Mouse (Mus musculus) cerebellum, adult 8-10 months (tissue): ENCODE measurements around the gene Ndufb7.
"Not testable (repeated sequence)": the region's sequence is repeated elsewhere in the genome, so short reads cannot be mapped to it uniquely, and the experiment has no call there.

Experiments
- DNase-seq: peaks from one replicate; pipeline ENCODE4 v3.0.0; 2022

Ndufb7 gene

DNA sequence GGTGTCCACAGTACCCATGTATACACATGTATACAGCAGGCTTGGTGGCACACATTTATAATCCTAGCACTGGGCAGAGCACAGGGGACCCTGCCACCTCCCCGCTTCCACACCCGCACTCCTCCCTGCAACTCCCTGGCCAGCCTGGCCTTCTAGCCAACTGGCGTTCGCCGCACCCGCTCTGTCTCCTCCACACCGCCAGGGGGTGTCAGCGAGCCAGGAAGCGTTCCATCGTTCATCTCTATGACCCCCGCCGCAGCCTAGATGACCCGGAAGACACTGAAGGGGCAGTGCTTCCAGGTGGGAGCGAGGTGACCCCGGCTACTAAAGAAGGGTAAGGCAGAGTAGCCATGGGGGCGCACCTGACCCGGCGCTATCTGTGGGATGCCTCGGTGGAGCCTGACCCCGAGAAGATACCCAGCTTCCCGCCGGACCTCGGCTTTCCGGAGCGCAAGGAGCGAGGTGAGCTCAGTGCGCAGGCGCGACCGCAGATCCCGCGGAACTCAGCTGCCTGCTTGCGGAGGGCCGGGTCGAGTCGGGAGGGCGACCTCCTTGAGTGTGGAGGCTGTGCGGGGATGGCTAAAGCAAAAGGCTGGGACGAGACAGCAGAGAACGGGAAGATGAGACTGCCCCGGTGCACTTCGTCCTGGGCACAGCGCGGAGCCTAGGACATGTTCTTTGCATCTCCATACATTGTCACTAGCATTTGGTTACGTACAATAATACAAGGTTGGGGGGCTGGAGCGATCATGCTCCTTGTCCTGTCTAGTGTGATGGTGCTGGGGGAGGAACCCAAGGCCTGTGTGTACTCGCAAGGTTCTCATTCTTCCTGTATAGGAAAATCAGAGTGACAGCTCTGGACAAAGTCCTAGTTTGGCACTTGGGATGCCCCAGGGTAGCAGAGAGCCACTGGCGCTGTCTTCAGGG lies at the start of gene Ndufb7:
TSS of gene Ndufb7 (plus strand) at position 203 of the 927 bp plus-strand sequence.
- peak; percentile 99 for DNase-seq

GRCm38 (mm10) chr8:83520432-83520831 lies 46.0 kb upstream of the Ndufb7 start:
- no peak for DNase-seq

- not testable (repeated sequence) for DNase-seq
Observed at GRCm38 (mm10) chr8:83520907-83521306, 45.6 kb upstream of the Ndufb7 start.

GRCm38 (mm10) chr8:83521310-83521709 lies 45.2 kb upstream of the Ndufb7 start:
- no peak for DNase-seq

GRCm38 (mm10) chr8:83534802-83535201 lies 31.7 kb upstream of the Ndufb7 start:
- DNase-seq, result no peak

GRCm38 (mm10) chr8:83535736-83536135 lies 30.7 kb upstream of the Ndufb7 start, which contains the start of gene Olfr370:
Gene Olfr370 (plus strand): TSS chr8:83535780.
- DNase-seq, result no peak

DNA sequence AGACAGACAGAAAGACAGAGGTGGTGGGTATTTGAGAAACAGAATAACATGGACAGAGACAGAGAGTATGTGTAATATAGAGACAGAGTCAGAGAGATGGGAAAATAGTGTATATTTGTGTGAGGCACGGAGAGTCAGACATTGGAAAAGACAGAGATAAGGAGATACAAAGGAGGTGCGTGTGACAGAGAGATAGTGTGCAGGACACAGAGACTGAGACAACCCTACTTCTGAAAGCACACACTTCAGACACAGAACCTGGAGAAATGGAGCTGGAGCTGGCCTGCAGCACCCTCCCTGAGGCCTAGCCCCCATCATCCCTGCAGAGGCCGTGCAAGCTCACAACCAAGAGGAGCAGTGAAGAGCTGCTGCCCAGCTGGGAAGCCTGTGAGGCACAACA lies 3.8 kb upstream of the Ndufb7 start:
- no peak for DNase-seq

DNA sequence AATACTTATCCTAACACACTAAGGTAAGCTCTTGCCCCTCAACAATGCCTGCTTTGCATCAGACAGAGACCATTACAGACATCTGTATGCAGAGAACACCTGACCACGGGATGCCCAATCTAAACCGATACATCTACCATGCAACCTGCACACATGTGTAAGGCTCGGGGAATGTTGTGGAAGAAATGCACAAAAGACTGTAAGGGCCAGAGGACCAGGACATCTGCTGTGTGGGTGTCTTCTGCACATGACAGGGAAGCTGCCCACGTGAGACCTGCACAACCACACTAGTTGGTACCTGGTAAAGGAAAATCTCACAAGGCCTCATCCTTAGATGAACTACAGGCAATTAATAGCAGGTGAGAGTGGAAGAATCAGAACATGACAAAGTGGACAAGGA lies 3.2 kb upstream of the Ndufb7 start:
- DNase-seq, result no peak

- peak; percentile 29 for DNase-seq
Observed at GRCm38 (mm10) chr8:83565731-83566375, 618 bp upstream of the Ndufb7 start.

GRCm38 (mm10) chr8:83567668-83568067 lies 1.2 kb downstream of the Ndufb7 start:
- peak; percentile 11 for DNase-seq

DNA sequence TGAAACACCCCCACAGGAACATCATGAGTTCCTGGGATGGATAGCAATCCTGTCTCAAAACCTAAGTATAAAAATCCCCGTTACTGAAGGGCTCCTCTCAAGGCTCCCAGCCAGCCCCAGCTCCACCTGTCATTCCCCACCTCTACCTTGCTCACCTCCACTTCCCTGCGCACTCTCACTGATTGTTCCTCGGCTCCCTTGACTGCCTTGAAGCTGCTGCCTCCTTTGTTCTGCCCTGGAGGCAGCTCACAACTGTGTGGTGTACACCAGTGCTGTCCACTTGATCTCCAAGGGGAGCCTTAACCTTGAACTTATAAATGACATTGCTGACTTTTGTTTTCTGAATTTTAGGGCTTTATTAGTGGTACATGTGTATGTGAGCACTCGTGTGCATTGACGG lies 1.7 kb downstream of the Ndufb7 start:
- peak; percentile 8 for DNase-seq

- DNase-seq, result no peak
Observed at GRCm38 (mm10) chr8:83568755-83569154, 2.3 kb downstream of the Ndufb7 start.

GRCm38 (mm10) chr8:83569165-83569564 lies 2.7 kb downstream of the Ndufb7 start:
- peak; percentile 6 for DNase-seq

DNA sequence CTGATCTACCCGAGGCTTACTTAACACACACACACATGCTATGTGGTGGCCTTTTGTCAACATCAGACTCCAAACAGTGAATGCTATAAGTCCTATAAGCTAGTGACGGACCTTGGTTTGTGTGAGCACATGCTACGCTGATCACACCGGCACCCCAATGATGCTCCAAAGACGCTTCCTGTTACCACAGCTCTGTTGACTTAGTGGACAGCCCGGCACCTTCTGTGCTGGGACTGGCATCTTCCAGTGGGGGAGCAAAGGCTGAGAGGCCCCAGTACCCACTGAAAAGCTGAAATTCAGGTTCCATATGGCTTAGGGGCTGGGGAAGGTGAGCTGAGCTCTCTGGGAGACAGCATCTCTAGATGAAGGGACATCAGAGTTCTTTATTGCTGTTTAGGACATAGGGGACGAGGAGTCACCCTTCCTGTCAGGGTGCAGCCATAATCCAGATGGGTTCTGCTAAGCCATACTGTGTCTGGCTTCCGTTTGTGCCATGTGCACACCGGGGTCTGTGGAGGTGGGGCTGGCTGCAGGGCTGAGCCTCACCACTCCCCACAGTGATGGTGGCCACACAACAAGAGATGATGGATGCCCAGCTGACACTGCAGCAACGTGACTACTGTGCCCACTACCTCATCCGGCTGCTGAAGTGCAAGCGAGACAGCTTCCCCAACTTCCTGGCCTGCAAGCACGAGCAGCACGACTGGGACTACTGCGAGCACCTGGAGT lies 4.0 kb downstream of the Ndufb7 start:
- DNase-seq, result peak; percentile 11

GRCm38 (mm10) chr8:83571001-83571340 lies 4.5 kb downstream of the Ndufb7 start:
- not testable (repeated sequence) for DNase-seq

GRCm38 (mm10) chr8:83571791-83572190 lies 5.3 kb downstream of the Ndufb7 start:
- DNase-seq, result peak; percentile 7

- no peak for DNase-seq
Observed at GRCm38 (mm10) chr8:83572246-83572812, 5.9 kb downstream of the Ndufb7 start.

- peak; percentile 16 for DNase-seq
Observed at GRCm38 (mm10) chr8:83573140-83573875, 6.8 kb downstream of the Ndufb7 start.

DNA sequence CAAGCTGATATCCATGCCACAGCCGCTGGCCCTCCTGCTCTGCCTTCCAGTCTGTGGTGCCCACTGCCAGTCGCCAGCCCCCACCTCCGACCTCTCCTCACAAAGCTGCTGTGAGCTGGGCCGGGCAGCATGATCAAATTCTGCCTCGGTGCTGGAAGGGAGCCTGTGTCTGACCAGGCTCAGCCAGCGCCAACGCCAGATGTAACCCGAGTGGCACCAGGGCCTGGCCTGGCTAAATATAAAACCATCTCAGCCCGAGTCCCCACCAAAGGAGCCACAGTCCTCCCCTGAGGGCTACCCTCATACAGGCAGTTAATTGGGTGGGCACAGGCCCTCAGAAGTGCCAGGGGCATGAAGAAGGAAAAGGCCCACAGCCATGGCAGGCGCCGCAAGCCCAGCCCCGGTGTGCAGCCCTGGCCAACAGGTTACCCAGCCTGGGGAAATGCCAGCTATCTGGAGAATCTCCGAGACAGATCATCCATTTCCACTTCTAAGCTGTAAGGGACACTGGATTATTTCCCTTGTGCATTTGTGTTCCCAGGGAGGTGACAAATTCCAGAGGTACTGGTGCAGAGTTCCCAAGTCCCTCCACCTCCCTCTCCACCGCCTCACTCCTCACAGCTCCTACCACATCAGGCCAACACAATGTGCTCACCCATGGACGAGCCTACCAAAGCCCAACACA lies 8.3 kb downstream of the Ndufb7 start:
- peak; percentile 20 for DNase-seq

DNA sequence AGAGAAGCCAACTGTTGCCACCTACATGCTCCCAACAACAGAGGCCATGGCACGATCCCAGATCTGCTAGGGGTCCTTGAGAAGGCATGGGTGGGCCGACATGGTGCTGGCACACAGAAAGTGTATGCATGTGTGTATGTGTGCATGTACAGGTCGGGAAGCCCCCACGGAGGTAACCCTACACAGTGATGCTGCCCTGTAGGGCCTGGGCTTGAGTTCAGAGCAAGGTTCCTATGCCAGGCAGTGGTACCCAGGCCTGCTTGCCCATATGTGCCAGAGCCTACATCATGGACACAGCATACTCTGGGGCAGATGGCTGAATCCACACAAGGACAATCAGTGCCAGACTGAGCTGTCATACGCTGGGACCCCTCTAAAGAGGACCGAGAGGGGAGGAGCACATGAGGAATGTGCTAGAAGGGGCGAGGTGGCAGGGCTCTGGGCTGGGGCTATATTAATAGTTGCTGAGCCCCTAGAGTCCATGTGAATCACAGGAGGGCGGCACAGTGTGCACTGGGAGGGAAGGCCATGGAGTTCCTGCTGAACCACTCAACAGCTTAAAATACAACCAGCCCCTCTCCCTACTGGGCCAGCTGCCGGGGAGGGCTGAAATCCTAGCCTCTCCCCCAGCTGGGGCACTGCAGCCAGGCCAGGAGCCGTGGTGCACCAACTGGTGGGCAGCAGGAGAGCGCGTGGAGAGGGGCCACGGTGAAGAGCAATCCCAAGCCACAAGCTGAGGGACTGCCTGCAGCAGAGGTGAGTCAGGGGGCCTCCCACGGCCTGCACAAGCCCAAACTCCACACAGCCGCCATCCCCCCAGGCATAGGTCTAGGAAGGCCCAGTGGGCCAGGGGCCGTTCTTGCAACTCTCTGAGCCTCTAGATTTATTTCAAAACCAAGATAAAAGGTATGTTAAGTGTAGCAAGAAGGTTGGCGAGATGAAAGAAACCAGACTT lies 9.4 kb downstream of the Ndufb7 start:
- DNase-seq, result peak; percentile 19

GRCm38 (mm10) chr8:83576516-83576895 lies 10.0 kb downstream of the Ndufb7 start:
- DNase-seq, result peak; percentile 5
